Mouse (Mus musculus) spleen, postnatal 4 days (tissue): Measurements from ENCODE around the gene Rabgap1l.

Experiments used
- DNase-seq, 2 experiments: peaks; one replicate each; pipeline ENCODE4 v3.0.0; 2022; ENCODE audit warnings: low spot score in 2 of 2

Rabgap1l gene

GRCm38 (mm10) chr1:160378367-160378766, 414.6 kb downstream of the Rabgap1l start:
- DNase-seq: no peak

DNA sequence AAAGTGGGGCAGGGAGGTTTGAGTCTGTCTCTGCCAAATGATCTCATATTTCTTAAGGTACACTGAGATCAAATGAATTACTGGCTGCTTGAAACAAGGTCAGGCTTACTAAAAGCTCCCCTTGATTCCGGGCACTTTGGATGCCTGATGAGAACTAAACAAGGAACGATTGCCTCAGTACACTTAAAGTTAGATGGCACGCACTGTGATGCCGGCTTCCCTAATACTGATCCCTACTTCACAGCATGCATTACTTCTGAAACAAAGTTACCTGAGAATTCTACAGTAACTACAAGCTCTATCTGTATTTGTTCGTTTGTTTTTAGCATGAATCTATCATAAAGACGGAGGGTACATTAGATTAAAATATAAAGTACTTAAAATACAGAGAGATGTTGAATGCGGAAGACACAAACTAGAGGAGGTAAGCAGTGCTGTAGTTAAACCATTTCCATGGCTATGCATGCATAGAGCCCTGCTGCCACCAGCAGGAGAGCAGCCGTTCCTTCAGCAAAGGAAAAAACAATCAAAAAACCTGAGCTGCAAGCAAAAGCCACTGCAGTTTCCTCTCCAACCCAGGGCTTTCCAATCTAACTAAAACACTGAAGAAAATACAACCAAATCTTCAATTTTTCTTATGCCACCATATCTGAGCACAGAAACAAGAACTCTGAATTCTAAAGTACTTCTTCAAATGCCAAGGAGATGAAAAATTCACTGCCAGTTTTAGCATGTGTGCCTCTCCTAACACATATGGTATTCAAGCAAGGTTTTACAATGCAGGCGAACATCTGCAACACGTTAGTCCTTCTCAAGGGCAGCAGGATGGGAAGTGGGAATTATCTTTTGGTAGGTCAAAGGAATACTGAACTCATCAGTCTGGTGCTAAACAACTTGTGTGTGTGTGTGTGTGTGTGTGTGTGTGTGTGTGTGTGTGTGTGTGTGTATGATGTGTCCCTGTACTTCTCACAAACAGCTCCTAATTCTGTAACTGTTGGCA, 415.4 kb downstream of the Rabgap1l start:
- no peak for DNase-seq

DNA sequence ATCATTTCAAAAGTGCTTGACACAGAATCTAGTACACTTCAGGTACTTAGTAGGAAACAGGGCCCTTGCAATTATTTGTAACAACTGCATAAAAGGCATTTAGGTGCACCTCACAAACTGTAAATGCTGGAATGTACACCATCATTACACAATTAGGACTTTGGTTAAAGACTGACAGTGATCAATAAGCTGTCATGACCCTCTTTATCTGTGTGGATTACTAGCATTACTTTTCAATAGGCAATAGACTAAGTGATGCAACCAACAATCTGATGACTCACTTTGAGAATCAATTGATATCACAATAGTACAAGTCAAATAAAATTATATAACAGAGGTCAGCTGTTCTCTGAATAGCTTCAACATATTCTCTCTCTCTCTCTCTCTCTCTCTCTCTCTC, 418.5 kb downstream of the Rabgap1l start:
- no peak for DNase-seq

DNA sequence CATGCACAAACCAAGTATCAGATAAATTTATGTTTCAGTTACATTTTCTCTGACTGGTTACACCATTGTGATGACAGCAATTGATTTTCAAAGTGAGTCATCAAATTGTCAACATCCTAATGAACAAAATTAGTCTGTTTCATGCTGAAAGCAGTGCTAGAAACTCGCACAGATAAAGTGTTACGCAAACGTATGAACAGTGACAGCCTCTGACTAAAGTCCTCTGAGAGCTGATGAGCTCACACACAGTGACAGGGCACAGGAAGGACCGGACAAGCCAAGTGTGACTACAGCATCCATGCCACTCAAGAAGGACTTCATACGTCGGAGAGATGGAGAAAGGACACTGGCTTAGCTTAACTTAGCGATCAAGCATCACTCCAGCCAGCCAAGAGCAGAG, 419.7 kb downstream of the Rabgap1l start:
- no peak for DNase-seq

DNA sequence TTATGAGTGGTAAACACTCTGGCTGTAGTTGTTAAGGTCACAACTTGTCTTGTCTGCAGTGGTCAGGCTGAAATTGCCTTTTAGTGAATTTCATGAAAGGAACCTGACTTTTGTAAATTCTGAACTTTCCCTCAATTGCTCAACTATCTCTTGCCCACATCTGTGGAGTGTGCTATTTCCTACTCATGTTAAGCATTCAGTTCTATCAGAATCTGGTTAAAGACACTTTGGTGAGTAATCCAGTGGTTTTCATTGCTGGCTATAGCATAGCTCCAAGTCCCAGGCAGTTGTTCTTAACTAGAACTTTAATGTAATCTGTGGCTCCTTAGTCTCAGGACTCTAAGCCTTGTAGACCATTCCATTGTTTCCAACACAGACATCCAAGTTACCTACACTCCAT, 421.3 kb downstream of the Rabgap1l start:
- DNase-seq: no peak

- DNase-seq: no peak
These were observed 422.5 kb downstream of the Rabgap1l start for GRCm38 (mm10) chr1:160370552-160370951.

DNA sequence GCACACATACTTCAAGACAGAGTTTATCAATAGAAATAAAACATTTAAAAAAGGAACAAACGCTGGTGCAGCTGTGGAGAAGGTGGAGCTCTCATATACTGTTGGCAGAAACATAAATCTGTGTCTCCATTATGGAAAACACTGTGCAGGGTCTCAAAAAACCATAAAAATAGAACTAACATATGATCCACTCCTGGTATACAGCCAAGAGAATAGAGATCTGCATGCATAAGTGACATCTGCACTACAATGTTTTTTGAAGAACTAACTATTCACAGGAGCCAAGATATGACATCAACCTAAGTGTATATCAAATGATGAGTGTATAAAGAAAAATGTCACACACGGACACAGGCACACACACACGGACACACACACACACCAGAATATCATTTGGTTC, 426.4 kb downstream of the Rabgap1l start:
- DNase-seq: no peak

GRCm38 (mm10) chr1:160357268-160357667, 435.7 kb downstream of the Rabgap1l start:
- DNase-seq: no peak

GRCm38 (mm10) chr1:160353732-160354455, 439.1 kb downstream of the Rabgap1l start:
- no peak for DNase-seq

DNA sequence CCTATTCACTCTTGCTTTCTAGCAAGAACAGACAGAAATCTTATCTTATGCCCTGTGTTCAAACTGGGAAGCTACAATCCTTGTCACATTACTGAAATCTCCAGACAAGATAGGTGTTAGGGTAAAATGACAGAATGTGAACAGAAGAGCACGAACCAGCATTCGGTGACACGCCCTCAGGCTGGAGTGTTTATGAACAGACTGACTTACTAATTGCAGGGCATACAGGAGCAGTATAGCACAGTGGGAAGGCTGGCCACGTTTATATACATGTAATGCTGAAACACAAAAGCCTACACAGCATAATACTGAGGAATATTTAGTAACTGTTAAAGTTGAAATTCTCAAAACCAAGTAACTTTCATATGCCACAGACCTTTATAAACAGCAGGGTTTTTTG, 440.7 kb downstream of the Rabgap1l start:
- no peak for DNase-seq

GRCm38 (mm10) chr1:160351880-160352234, 441.2 kb downstream of the Rabgap1l start:
- no peak for DNase-seq

DNA sequence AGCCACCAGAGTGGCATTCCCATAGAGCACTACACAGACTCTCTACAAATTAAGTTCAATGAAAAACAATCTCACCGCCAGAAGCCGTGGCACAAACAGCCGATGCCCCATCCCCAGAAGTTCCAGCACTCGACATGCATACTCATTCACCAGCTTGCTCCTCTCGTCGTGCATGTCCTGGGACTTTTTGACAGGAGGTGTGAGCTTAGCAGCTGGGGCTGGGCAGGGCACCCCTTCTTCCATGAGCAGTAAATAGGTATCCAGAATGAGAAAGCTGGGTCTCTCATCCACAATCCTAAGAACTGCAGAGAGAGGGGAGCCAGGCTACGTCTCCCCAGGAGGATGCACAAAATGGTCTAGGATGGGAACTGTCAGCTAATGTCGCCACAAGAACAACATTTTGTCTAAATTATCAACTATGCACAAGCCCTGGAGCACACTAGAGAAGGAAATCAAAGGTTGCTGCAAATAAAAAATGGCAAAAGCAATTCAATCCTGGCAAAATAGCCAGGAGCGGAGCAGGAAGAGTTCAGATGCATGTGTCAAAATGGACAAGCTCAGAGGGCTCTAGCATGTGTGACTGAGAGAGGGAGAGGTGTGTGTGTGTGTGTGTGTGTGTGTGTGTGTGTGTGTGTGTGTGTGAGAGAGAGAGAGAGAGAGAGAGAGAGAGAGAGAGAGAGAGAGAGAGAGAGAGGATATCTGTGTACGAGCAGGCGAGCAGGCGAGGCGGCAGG, 441.7 kb downstream of the Rabgap1l start:
- DNase-seq: no peak

DNA sequence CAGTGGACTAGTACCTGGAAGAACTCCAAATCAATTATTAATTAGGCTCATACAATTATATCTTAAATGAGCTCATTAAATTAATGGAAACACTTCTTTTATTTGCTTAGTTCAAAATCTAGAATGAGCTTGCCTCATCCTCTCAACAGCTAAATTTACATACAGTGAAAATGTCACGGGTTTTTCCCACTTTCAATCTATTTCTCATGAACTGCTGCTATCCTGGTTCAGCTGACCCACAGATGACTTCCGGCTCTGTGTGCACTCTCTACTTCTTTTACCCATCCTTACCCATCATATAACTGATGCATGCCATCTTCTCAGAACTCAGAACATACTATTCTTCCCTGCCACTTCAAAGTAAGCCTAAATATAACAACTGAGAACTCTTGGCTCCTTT, 452.4 kb downstream of the Rabgap1l start:
- DNase-seq: no peak

- no peak for DNase-seq
These were observed 453.6 kb downstream of the Rabgap1l start for GRCm38 (mm10) chr1:160339374-160339773.

DNA sequence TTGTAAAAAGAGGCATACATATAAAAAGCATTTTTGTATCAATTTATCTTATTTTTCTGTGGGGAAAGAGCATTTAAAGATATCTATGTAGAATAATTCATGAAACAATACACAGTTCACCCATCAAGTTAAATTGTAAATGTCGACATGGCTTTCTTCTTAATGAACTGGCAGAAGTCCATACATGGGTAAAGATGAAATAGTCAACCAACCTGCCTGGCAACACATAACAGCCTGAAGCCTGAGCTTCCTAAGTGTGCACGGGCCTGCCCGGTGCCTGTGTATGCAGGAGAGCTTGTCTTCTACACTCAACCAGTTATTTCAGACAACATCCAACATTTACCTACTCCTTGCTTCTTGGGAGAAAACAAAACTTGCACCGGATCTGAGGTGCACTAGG, 458.2 kb downstream of the Rabgap1l start:
- DNase-seq: no peak

DNA sequence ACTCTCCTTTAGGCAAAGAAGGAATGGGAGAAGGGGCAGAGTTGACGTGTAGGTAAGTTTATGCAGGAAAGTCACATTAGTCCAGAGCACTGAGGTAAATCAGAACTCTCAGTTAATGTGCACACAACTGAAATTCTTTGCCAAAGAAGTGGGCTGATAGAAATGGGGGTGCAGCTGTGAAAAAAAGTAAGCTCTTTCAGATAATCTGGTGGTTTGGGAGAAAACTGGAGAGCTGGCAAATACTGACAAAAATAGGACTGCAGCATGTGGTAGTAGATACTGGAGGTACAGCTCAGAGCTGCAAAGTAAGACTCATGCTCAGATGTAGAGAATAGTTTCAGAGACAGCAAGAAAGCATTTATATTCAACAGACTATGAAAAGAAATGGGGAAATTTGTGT, 462.2 kb downstream of the Rabgap1l start:
- DNase-seq: no peak

GRCm38 (mm10) chr1:160330222-160330621, 462.8 kb downstream of the Rabgap1l start:
- DNase-seq: no peak

GRCm38 (mm10) chr1:160329788-160330187, 463.2 kb downstream of the Rabgap1l start:
- no peak for DNase-seq

DNA sequence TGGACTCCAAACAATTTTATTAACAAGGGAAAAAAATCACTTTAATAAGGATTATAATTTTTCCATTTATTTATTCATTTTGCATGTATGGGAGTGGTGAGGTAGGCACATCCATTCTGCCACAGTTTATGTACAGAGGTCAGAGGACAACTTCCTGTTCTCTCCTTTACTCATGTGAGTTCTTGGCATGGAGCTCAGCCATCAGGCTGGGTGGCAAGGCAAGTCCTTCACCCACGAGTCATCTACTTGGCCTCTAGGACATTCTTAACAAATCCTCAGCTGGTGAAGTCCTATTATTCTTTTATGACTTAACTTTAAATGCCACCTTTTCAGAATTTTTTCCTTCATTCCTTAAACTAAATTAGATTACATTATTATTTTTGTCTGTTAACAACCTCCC, 465.5 kb downstream of the Rabgap1l start:
- no peak for DNase-seq

GRCm38 (mm10) chr1:160325542-160325941, 467.5 kb downstream of the Rabgap1l start:
- DNase-seq: no peak

GRCm38 (mm10) chr1:160320690-160321089, 472.3 kb downstream of the Rabgap1l start:
- DNase-seq: no peak

DNA sequence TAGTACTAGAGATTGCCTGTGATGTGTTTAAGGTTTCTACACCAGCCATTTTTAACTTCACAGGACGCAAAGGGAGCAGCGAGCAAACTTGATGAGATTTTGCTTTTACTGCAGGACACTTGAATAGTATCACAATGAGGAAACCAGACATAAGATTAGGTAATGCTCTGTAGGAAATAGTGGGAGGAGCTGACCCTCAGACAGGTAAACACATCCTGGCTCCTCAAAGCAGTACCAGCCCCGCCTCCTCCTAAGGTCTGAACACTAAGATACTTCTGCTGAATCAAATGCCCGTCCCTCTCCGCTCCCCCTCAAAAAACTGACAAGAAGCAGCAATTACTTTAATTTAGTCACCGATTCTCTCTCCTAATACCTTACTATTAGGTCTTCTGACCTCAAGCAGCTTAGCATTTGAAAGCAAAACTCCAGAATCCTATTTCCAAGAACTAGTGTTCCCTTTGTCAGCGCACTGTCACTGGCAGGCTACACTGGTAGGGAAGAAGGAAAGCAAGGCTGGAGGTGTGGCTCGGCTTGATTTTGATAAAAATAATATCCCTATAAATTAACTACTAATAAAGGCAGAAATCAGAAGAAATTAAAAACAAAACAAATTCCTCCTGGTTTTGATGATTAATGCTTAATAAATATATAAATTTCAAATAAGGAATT, 474.8 kb downstream of the Rabgap1l start:
- no peak for DNase-seq
